Mouse (Mus musculus): ENCODE measurements around the gene Rabl3. TPM values are rescaled to one million over a fixed set of nuclear protein-coding genes. Genes with fewer than 3 reads are reported as not detected.

Rabl3 gene
- total RNA-seq, 2 experiments from 2014 or later: 12.5 to 12.9 TPM

GRCm38 (mm10) chr16:37590921-37591320 is 51.2 kb downstream of the Rabl3 start:
- no peak for DNase-seq (ENCODE audit: low spot score in 2 of 2)

GRCm38 (mm10) chr16:37591551-37591950 is 51.9 kb downstream of the Rabl3 start:
- no peak for DNase-seq (ENCODE audit: low spot score in 2 of 2)

- no peak for DNase-seq (ENCODE audit: low spot score in 2 of 2)
Measured at GRCm38 (mm10) chr16:37597412-37597811, 57.7 kb downstream of the Rabl3 start.

- no peak for DNase-seq (ENCODE audit: low spot score in 2 of 2)
Measured at GRCm38 (mm10) chr16:37598463-37598862, 58.8 kb downstream of the Rabl3 start.

- DNase-seq (ENCODE audit: low spot score in 2 of 2): no peak
Measured at GRCm38 (mm10) chr16:37599326-37599725, 59.6 kb downstream of the Rabl3 start.

- DNase-seq (ENCODE audit: low spot score in 2 of 2): no peak
Measured at GRCm38 (mm10) chr16:37603431-37603830, 63.7 kb downstream of the Rabl3 start.

- no peak for DNase-seq (ENCODE audit: low spot score in 2 of 2)
Measured at GRCm38 (mm10) chr16:37604243-37604642, 64.6 kb downstream of the Rabl3 start.

GRCm38 (mm10) chr16:37610333-37610732 is 70.6 kb downstream of the Rabl3 start:
- no peak for DNase-seq (ENCODE audit: low spot score in 2 of 2)

GRCm38 (mm10) chr16:37611072-37611471 is 71.4 kb downstream of the Rabl3 start:
- DNase-seq (ENCODE audit: low spot score in 2 of 2): no peak

GRCm38 (mm10) chr16:37612013-37612412 is 72.3 kb downstream of the Rabl3 start:
- no peak for DNase-seq (ENCODE audit: low spot score in 2 of 2)

GRCm38 (mm10) chr16:37614540-37614939 is 74.9 kb downstream of the Rabl3 start:
- no peak for DNase-seq (ENCODE audit: low spot score in 2 of 2)

- DNase-seq (ENCODE audit: low spot score in 2 of 2): no peak
Measured at GRCm38 (mm10) chr16:37615429-37615828, 75.7 kb downstream of the Rabl3 start.

- no peak for DNase-seq (ENCODE audit: low spot score in 2 of 2)
Measured at GRCm38 (mm10) chr16:37616104-37616503, 76.4 kb downstream of the Rabl3 start.

- DNase-seq (ENCODE audit: low spot score in 2 of 2): no peak
Measured at GRCm38 (mm10) chr16:37617695-37618094, 78.0 kb downstream of the Rabl3 start.

Other genes starting within 250 kb of the Rabl3 start
- under 1 TPM; 0.10 to 0.32 TPM for gene Stxbp5l, start 154.9 kb upstream of the Rabl3 start, total RNA-seq (2021)
- 10 to 100 TPM; 12.2 to 13.2 TPM for gene Gtf2e1, start 96 bp upstream of the Rabl3 start, total RNA-seq (2021)
- 1 to 10 TPM in 1 of 2 experiments, not detected in 1; 1.1 TPM for gene Hgd, start 40.3 kb downstream of the Rabl3 start, total RNA-seq (2021)
- gene Ndufb4, start 114.6 kb downstream of the Rabl3 start, total RNA-seq (2021): 100 to 1,000 TPM; 107 to 122 TPM
- 100 to 1,000 TPM; 710 to 767 TPM for gene Fstl1, start 237.0 kb downstream of the Rabl3 start, total RNA-seq (2021)

Data from gastrocnemius, postnatal 4 days (tissue).